Mouse (Mus musculus) Muller cell, postnatal 12 days (primary cell): ENCODE measurements at regions not wholly inside any gene's neighbourhood (a gene's known extent, or its start where the extent isn't known, plus 50 kb on each side); places are given as distances from the start of the nearest gene placed in this dataset.
A peak's percentile ranks its signal among the peaks of the same experiment; 100 is the strongest.

Source experiments
- DNase-seq: peaks from one replicate; pipeline ENCODE4 v3.0.0-alpha.2; 2015; ENCODE audit errors: inconsistent ontology term

DNA sequence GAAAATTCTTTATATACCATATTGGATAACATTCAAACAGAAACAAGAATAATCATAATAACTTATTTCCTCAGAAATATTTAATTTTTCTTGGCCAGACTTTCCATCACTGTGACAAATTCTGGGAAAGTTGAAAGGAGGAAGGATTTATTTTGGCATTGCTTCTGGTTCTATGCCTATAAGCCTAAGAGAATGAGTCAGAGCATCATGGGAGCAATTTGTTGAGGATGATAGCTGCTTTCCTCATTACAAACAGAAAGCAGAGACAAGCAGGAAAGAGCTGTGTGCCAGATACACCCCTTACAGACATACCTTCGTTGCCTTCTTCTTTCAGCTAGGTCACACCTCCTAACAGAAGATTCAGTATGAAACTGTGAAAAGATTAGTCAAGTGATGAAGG, 115.3 kb downstream of the Rgs21 start:
- DNase-seq = no peak

DNA sequence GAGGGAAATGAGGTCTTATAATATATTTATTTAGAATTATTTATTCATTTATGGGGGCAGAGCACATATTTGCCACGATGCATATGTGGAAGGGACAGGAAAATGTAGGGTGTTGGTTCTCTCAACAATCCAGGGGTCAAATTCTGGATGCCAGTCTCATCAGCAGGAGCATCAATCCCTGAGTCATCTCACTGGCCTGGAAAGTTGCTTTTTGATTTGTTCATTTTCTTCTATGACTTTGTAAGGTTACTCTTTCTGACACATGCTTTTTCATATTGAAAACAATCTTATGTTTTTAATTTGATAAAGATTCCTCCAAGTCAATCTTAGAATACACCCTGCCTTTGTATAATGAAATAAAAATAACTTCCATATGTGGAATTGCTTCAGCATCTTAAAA, 115.7 kb downstream of the Rgs21 start:
- DNase-seq = no peak

- no peak for DNase-seq
These were observed 130.8 kb downstream of the Rgs21 start for GRCm38 (mm10) chr1:144436617-144437016.

DNA sequence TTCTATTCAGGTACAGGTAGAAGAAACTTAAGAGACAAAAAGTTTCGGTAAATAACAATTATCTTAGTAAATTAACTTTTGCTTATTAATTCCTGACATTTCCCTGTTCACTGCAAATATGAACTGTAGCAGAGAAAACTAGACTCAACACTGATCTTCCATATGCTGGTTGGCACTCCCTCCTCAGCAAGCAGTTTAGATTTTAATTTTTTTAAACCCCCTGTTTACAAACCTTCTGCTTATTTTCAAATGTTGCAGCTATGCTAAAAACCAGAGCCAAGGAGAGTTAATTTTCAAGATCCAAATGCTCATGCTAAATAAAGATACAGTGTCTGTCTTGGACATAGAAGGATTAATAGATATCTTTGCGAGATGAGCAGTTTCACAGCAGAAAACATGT, 134.7 kb downstream of the Rgs21 start:
- no peak for DNase-seq

- peak; percentile 26 for DNase-seq
These were observed 135.8 kb downstream of the Rgs21 start for GRCm38 (mm10) chr1:144431535-144432276.

GRCm38 (mm10) chr1:144421374-144421773, 146.1 kb downstream of the Rgs21 start:
- no peak for DNase-seq

DNA sequence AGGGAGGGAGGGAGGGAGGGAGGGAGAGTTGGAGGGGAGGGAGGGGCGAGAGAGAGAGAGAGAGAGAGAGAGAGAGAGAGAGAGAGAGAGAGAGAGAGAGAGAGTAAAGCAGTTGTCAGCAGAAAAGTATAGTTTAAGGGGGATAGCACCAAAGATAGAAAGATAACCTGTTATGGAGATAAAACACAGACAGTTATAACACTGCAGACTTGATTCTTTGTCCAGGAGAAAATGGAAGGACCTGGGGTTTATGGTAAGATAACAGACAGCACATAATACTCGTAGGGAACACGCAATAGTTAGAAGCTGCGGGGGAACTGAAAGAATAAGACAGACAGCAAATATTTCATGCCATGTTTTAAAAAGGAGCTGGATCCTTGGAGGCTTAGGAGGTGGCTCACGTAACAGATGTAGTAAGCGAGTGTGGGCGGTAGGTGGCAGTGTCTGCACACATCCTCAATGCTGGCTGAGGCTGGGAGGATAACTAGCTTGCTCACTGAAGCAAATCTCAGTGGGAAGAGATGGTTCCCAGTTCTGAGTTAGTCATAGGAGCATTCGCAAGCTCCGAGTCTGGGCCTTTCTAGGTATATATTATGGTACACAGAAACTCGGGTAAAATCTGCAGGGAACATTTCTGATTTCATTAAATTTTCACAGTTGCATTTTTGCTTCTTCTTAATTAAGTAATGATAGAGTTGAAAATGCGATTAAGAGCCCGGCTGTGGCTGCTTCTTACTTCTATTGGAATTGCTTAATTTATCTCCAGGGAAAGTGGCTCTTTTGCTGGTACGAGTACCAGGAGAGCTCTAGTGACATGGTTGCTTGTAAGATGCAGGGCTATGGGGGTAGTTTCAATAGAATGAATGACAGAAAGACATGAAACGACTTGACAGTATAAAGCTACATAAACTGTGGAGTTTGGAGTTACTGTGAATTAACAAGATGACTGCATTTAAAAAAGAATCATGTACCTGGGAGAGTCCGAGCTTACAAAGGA, 157.6 kb upstream of the Rgs1 start:
- peak; percentile 67 for DNase-seq

GRCm38 (mm10) chr1:144405724-144406123, 156.7 kb upstream of the Rgs1 start:
- DNase-seq = no peak

- no peak for DNase-seq
These were observed 156.0 kb upstream of the Rgs1 start for GRCm38 (mm10) chr1:144405031-144405430.

DNA sequence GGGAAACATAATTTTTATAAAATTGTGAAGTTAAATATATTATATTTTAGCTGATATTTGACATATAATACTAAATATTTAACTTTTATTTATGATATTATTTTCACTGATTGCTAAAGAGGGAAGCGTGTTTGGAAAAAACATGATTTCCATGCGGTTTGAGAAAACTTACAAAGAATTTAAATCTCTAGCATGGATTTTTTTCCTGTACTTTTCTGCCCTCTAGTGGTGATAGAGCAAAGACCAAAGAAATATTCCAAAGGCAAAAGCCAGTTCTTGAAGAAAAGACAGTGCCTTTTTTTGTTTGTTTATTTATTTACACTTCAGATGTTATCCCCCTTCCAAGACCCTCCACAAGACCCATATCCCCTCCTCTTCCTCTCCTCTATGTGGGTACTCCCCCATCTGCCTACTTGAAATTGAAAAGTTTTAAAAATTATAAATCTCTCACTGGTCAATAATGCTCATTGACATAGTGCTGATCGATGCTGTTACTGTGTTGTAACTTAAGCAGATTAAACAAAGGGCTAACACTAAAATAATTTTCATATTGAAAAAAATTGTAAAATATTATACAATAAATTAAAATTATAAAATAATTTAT, 131.1 kb upstream of the Rgs1 start:
- peak; percentile 36 for DNase-seq

- no peak for DNase-seq
These were observed 125.1 kb upstream of the Rgs1 start for GRCm38 (mm10) chr1:144374121-144374520.

DNA sequence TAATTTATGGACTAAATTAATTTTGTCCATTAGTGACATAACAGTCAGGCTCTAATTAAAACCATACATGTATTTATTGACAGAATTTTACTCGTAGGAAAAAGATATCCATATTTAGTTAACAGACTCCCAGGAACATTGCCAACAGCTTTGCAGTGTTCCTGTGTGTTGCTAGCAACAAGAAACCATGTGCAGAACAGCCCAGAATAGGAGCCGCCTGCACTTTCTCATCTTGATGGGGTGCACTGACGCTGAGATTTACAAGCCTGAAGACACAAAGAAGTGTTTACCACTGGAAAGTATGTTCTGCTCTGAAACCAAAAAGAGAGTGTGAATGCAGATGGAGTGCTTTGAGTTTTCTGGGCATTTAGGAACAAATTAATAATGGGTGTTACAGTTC, 118.5 kb upstream of the Rgs1 start:
- no peak for DNase-seq

GRCm38 (mm10) chr1:144355560-144356310, 106.7 kb upstream of the Rgs1 start:
- DNase-seq = peak; percentile 71

DNA sequence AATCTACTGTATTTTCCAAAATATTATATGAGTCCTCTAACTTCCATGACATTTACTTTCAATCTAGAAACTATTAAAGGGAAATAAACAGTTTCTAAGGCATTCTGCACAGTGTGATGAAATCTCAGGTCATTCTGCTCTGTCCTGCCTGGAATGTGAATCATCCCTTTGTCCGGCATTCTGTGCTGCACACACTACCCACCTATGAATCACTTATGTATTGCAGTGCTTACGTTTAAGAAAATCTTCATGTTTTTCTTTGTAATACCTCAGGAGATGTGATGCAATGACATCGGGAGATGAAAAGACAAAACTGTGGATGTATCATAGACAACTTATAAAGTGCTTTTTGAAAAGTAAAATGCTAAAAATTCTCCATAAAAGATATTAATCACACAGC, 106.0 kb upstream of the Rgs1 start:
- peak; percentile 43 for DNase-seq

GRCm38 (mm10) chr1:144353320-144353719, 104.3 kb upstream of the Rgs1 start:
- DNase-seq = no peak

DNA sequence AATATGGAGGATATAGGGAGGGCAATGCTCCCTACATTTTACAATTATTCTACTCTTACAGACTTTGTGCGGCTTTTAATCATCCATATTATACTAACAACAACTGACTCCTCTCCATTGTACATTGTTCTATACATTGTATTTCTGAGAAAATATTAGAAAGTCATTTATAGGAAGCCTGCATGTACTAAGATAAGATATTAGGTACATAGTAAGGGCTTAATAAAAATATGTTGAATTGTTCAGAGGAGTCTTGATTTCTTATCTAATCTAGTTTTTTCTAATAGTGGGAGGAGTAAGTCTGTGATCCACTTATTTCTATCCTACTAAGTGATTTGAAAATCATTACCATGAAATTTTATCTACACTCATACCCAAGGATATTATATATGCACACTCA, 94.8 kb upstream of the Rgs1 start:
- DNase-seq = no peak

GRCm38 (mm10) chr1:144343299-144343698, 94.3 kb upstream of the Rgs1 start:
- DNase-seq = peak; percentile 76

DNA sequence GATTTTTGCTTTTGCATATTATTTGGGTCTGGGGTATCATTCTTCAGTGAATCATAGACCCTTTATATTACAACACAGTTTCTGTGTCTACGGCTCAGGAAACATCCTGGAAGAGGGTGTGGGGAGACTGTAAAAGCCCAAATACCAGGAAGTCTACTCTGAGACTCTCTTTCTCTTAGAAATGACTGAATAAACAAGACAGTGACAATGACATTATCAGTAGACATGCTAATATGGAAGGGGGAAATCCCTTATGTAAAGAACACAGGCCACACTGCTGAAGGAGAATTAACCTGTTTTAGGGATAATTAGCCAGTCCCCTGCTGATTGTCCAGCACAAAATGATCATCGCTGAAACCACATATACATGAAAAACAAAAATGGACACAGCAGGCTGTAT, 88.5 kb upstream of the Rgs1 start:
- no peak for DNase-seq

GRCm38 (mm10) chr1:144330365-144331050, 81.5 kb upstream of the Rgs1 start:
- no peak for DNase-seq

DNA sequence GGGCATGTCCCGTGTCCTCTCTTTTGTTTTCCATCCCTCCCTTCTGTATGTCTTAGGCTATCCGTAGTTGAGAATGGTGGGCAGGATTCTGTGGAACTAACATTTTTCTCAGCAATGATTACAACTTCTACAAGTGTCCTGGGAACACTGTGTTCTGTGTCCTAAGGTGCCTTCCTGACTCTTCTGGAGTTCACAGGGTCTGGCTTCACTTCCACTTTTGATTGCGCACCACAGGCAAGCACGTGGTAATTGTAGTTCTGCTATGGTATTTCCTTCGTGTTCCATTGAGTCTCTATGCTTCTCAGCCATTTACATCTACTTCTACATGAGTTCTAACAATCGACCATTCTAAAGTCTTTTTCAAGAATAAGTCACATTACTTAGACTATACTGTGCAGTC, 70.4 kb upstream of the Rgs1 start:
- no peak for DNase-seq

GRCm38 (mm10) chr1:144318289-144318688, 69.2 kb upstream of the Rgs1 start:
- no peak for DNase-seq
